Mouse (Mus musculus): Measurements from ENCODE around the gene Map7d1. TPM values are rescaled to one million over a fixed set of nuclear protein-coding genes. Genes with fewer than 3 reads are reported as not detected.

Map7d1 gene
- total RNA-seq (2021) = 10 to 100 TPM; 64.1 to 70.7 TPM
- long read RNA-seq, experiment 1, transcript Map7d1-203 (18 exons, 3,249 nt) = major isoform, 11 of 94 reads
- long read RNA-seq, experiment 1, partial matches to known transcripts = 18 of 94 reads
- long read RNA-seq, experiment 1, other reads (novel, unspliced or antisense) = 61 of 94 reads
- long read RNA-seq, experiment 2, transcript Map7d1-201 (17 exons, 3,351 nt) = minor isoform, 6 of 120 reads
- long read RNA-seq, experiment 2, transcript Map7d1-203 (18 exons, 3,249 nt) = major isoform, 15 of 120 reads
- long read RNA-seq, experiment 2, partial matches to known transcripts = 38 of 120 reads
- long read RNA-seq, experiment 2, other reads (novel, unspliced or antisense) = 59 of 120 reads

DNA sequence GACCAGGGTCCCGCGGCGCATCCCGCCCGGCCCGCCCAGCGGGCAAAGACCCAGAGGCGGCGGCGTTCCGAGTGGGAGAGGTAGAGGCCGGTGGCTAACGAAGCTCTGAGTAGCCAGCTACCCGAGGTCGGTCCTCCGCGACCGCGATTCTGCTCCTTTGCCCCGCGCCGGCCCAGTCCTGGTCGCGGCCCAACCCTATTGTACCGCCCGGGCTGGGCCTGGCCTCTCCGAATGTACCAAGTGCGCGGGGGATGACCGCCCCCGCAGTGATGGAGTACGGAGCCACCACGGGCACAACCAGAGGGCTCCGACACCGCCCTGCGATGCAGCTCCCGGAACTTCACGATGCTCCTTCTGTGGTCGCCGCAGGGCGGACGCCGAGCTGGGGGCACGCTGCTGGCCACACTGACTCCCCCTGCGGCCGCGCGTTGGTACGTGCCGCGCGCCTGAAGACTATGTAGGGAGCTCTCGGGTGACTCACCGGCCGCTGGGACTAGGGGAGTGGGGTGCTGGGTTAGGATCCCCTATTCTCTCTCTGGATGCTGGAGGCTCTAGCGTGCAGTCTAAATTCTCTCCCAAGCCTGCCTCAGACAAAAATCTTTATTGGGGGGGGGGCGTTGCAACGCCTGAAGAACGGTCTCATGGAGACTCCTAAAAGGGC, at the start of gene Map7d1:
Gene Map7d1 (minus strand): TSS at position 213 of the 661 bp plus-strand sequence.
- peak; percentile 60 to 80 for DNase-seq (ENCODE audit: low spot score in 2 of 2)

DNA sequence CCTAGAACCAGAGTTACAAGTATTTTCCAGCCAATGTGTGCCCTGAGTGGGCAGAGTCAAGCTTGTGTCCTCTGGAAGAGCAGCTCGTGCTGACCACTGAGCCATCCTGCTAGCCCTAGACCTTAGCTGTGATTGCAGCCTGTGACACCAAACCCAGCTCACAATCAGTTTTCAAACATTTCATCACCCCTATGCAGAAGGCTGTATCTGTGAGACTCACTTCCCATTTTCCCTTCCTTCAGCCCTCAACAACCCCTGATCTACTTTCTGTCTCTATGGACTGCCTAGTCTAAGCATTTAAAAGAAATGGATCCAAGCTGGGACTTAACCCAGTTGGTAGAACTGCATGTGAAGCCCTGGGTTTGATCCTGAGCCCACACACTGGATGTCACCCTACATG, 49.3 kb upstream of the Map7d1 start:
- DNase-seq (ENCODE audit: low spot score in 2 of 2) = no peak

GRCm38 (mm10) chr4:126303877-126304276, 47.7 kb upstream of the Map7d1 start:
- DNase-seq (ENCODE audit: low spot score in 2 of 2) = no peak

GRCm38 (mm10) chr4:126301584-126302309, 45.6 kb upstream of the Map7d1 start:
- DNase-seq (ENCODE audit: low spot score in 2 of 2) = no peak

DNA sequence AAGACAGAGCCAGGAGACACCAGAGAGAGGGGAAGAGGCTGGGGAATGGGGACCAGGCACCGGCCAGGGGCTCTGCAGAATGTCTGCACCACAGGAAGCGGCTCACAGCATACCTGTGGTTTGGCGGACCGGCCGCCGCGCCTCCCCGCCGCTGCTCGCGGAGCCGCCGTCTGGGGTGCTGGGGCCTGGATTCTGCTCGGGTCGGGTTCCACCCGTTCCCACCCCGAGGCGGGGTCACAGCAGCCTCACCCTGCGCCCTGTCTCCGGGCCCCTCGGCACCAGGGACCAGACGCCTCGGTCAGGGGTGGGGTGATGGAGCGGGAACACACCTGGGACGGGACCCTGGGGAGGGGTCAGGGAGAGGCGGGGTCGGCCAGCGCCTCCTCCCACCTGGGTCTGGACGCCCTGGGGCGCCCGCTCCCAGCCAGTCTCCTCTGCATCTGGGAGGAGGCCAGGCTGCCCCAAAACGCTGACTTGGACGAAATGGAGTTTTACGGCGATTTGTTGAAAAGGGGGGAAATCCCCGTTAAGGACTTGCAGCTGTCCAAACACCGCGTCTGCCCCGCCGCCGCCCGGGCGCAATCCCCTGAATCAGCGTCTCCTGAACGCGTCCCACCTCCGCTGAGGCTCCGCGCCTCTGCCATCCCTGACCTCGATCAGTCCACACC, 44.9 kb upstream of the Map7d1 start:
- DNase-seq (ENCODE audit: low spot score in 2 of 2) = no peak

DNA sequence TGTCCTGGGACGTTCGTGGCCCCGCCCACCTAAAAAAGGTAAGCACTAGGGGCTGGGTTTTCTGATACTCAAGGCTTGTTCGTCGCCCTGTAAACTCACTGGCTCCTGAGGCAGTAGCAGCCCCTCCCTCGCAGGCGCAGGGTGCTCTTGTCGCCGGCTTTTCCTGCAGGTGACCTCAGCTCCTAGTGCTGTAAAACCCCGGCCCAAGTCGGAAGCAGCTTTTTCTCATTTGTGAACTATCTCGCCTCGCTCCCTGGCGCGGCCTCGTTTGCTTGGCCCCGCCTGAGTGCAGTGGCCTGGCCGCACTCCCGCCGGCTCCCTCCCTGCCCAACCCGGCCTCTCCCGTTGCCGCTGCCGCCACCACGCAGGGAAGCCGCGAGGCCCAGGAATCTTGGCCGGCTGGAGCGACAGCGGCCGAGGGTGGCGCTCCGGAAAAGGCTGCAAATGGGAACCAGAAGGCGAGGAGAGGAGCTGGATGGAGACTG, 40.5 kb upstream of the Map7d1 start:
- peak in 1 of 2 experiments; percentile 38 for DNase-seq (ENCODE audit: low spot score in 2 of 2)

DNA sequence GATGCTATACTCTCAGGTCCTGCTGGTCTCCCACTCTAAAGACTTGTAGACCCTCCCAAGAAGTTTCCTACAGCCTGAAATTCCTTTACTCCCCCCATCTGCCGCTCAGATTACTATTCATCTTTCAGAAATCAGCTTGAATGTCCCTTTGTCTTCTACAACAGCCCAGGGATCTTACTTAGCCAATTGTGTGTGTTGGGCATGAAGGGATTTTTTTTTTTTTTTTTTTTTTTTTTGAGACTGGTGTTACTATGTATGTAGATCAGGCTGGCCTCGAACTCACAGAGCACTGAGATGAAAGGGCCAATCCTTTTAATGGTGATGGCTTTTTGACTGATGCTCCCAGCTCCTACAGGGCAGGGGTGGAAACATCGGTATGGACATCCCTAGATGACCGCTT, 39.8 kb upstream of the Map7d1 start:
- no peak for DNase-seq (ENCODE audit: low spot score in 2 of 2)

GRCm38 (mm10) chr4:126295152-126295551, 39.0 kb upstream of the Map7d1 start:
- no peak for DNase-seq (ENCODE audit: low spot score in 2 of 2)

- DNase-seq (ENCODE audit: low spot score in 2 of 2) = no peak
These were observed 35.1 kb upstream of the Map7d1 start for GRCm38 (mm10) chr4:126291196-126291595.

GRCm38 (mm10) chr4:126290314-126290713, 34.2 kb upstream of the Map7d1 start:
- no peak for DNase-seq (ENCODE audit: low spot score in 2 of 2)

DNA sequence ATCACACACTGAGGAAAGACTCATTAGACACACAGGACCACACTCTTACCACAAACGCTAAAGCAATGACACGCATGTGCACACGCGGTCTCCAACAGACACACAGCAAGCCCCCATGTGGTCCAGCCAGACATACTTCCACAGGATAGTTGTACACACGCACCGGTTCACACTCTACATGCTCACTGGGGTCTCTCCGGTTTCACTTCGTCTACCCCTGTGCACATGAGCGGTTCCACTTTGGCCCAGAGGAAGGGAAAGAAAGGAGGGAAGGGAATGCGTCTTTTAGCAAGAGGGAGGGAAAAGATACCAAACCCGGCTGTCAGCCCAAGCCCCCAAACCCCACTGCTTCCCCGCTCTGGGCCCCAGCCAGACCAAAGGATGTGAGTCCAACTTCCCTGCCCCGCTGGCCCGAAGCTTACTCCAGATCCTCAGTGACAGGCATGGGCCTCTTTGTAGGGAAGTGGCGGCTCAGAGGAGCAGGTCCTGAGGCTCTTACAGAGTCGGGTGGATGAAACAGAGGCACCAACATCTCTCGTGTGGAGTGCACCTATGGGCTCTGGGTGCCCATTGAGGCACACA, 32.0 kb upstream of the Map7d1 start:
- DNase-seq (ENCODE audit: low spot score in 2 of 2) = no peak

DNA sequence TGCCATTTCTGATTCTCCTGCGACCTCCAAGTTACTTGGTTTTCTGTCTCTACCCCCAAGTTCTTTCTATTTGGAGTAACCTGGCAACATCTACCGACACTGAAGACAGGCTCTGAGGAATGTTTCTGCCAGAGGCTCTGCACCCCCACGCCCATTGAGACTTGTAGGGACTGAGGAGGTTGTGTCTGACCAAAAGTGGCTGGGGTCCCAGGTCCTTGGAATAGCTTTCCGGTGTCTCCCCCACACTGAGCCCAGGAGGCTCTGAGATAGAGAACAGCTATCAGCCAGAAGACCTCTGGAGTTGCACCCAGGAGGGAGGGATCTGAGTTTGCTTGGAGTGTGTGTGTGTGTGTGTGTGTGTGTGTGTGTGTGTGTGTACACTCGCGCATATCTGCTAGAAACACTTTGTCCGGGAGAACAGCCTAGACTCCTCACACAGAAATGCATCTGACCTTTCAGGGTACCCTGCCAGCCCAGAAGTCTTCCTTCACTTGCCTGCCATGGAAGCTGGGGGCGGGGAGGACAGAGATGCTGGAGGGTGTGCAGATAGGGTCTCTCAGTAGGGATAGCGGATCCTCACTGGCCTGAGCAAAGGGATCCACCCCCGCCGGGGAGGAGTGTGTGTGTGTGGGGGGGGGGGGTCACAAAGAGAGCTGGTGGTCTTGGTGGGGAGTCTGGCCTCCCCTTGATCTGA, 31.3 kb upstream of the Map7d1 start:
- no peak for DNase-seq (ENCODE audit: low spot score in 2 of 2)

DNA sequence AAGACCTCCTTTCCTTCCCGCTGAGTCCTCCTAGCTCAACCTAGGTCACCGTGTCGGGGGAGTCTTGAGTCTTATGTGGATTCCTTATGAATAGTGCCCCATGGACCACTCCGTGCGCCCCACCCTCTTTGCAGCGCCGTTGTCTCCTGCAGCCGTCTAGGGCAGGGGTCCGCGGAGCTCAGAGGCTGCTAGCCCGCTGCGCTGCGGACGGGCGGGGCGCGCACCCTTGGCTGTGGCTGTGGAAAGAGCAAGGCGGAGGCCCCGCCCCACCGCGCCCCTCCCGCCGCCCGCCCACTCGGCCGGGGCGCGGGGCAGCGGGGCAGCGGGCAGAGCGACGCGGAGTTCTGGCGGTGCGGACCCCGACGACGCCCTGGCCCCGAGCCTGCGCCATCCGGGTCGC, 30.3 kb upstream of the Map7d1 start, which contains the start of gene Col8a2:
Gene Col8a2 (plus strand): TSS at position 302 of the 400 bp plus-strand sequence.
- DNase-seq (ENCODE audit: low spot score in 2 of 2) = no peak

DNA sequence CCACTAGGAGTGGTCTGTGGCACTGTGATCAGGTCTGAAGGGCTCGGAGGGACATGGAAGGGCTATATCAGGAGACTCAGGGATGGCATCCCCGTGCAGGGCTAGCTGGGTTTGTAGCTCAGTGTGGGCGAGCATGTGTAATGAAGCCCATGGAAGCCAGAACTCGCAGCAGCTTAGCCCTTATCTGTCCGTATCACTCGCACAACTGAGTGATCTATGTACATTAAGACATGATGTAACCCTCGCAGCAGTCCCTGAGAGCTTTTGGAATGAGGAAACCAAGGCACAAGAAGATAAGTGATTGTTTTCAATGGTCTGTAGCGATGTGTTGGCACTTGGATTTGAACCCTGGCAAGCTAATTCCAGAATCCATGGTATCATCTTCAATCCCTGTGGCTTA, 27.4 kb upstream of the Map7d1 start:
- no peak for DNase-seq (ENCODE audit: low spot score in 2 of 2)

- no peak for DNase-seq (ENCODE audit: low spot score in 2 of 2)
These were observed 25.6 kb upstream of the Map7d1 start for GRCm38 (mm10) chr4:126281706-126282105.

- DNase-seq (ENCODE audit: low spot score in 2 of 2) = no peak
These were observed 22.8 kb upstream of the Map7d1 start for GRCm38 (mm10) chr4:126278961-126279360.

- no peak for DNase-seq (ENCODE audit: low spot score in 2 of 2)
These were observed 22.4 kb upstream of the Map7d1 start for GRCm38 (mm10) chr4:126278565-126278915.

- DNase-seq (ENCODE audit: low spot score in 2 of 2) = no peak
These were observed 21.9 kb upstream of the Map7d1 start for GRCm38 (mm10) chr4:126277906-126278564.

GRCm38 (mm10) chr4:126275681-126276131, 19.6 kb upstream of the Map7d1 start:
- no peak for DNase-seq (ENCODE audit: low spot score in 2 of 2)

DNA sequence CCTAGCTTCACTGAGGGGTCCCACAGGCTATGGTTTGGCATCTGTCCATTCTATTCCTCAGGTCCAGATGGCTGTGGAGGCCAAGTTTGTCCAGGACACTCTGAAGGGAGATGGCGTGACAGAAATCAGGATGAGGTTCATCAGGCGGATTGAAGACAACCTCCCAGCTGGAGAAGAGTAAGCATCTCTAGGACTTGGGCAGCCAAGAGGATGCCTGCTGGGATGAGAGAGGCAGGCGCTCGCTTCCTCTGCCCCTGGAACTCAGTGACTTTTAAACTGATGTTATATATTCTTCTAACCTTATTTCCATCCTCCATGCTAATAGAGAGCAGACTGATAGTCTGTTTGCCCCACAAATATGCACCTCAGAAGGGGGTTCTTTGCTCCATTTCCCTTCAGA, 18.9 kb upstream of the Map7d1 start:
- DNase-seq (ENCODE audit: low spot score in 2 of 2) = no peak
